Mouse (Mus musculus): ENCODE data around the gene Ufc1.
"Not testable (repeated sequence)": the region's sequence is repeated elsewhere in the genome, so short reads cannot be mapped to it uniquely, and the experiment has no call there.

Ufc1 gene

DNA sequence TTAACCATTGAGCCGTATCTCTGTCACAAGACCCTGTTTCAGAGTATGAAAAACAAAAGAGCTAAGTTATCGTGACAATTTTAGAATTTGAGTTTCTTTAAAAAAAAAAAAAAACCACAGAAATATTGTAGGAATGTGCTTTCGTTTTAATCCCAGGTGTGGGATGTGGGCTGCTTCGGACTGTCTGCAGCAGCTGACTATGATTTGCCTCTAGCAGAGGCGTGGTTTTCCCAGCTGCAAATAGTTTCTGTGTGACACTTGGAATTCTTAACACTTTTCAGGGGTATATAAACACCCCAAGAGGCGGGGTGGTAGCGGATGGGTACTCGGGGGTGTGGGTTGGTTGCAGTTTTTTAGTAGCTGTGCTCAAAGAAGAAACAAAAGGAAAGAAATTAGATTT is 49.5 kb downstream of the Ufc1 start:
- no peak for DNase-seq

DNA sequence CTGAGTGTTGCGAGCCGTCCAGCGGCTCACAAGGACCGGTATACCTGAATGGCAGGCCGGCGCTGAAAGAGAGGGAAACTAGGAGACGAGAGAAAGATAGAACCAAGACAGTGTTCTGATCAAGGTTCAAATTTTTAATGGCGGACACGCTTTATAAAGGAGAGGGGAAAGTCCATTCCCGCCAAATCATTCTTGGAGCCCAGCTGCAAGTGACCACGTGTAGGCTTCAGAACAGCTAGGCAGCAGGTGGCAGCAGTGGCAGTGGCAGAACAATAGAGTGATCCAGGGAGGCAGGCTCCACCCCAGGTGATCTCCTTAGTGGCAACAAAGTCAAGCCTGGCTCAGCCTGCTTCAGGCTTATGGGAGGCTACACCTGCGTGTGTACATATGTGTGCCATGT is 52.9 kb downstream of the Ufc1 start:
- DNase-seq = not testable (repeated sequence)

GRCm38 (mm10) chr1:171240911-171241310 is 53.9 kb downstream of the Ufc1 start:
- DNase-seq = no peak

DNA sequence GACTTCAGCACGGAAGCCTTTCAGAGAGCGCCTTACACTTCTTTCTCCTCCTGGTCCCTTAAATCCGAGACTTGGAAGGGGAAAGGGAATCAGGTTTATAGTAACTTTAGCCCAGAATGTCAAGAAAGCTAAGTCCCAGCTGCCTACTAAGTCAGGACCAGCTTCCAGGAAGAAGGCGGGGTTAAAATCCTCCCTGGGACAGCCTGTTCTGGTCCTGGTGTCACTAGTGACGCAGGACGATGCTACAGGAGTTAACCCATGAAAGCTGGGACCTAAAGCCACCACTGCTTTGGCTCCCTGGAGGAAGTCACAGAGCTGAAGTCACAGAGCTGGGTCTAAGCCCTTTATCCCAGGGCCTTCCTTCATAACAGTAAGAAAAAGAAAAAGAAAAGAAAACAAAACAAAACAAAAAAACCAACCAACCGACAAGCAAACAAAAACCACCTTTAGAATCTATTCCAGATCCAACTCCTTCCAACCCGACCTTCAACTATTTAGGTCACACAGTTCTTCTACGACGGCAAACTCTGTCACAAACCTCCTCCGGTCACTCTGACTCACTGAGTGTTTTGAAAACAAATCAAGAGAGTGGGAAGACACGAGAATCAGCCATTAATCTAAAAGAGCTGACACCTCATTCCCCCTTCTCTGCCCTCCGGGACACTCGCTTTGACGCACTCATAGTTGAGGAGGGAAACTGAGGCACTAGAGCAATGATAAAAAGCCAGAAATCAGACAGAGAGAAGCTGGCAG is 54.7 kb downstream of the Ufc1 start:
- DNase-seq = no peak

Measured in cerebellum, postnatal 36 days (tissue).